ENCODE assay signal across 8 mouse cellular contexts in the genomic region with DNA sequence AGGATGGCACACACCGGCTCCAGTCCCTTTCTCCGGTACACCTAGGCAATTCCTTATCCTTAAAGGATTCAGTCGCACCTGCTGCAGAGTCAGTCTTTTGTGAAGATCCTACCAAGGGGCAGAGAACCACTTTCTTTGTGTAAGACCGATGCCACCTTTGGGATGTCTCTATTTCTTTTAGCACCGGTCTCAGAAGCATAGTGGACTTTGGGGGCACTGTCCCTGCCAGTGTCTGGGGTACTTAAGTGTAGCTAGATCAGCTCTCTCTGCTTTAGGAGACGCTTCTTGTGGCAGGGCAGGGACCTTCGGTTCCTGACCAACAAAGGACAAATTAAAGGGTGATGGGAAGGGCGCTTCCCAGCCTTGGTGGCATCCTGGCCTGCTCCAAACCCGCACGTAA. TPM values are rescaled to one million over a fixed set of nuclear protein-coding genes. Genes with fewer than 3 reads are reported as not detected.
DNase-seq lines count a peak whose midpoint lies in the region; ATAC-seq and TF ChIP-seq lines count a peak whose summit lies in the region.

No protein-coding gene starts in this region.

- ATAC-seq in kidney, embryonic 15.5 days (replicated peaks; ENCODE audit: low FRiP score) = no peak
- peak; percentile 30; the same call in 1 of the 2 replicates for ATAC-seq in embryonic facial prominence, embryonic 11.5 days (replicated peaks; ENCODE audit: insufficient number of reproducible peaks, low FRiP score, low TSS enrichment, low read depth)
- peak; percentile 10; the same call in 1 of the 2 replicates for ATAC-seq in hindbrain, postnatal 0 days
- ATAC-seq in midbrain, embryonic 16.5 days = peak; percentile 15; the same call in 1 of the 2 replicates

- peak overlapping the region; percentile 58 for H3K4me3 ChIP-seq in kidney, embryonic 15.5 days (replicated peaks)
- peak overlapping the region; percentile 66 for H3K4me3 ChIP-seq in embryonic facial prominence, embryonic 11.5 days (ENCODE audit: low read depth, low read length)
- H3K4me3 ChIP-seq in hindbrain, postnatal 0 days (ENCODE audit: low read length) = peak overlapping the region; percentile 65
- peak overlapping the region; percentile 79 for H3K4me3 ChIP-seq in midbrain, embryonic 16.5 days (ENCODE audit: low read depth, low read length)

- TF ChIP-seq CTCF in hindbrain, postnatal 0 days (IDR thresholded peaks at IDR 0.05; ENCODE audit: low read depth) = no peak

- no peaks in the 10 kb centered on the region for H3K36me3 ChIP-seq in kidney, embryonic 15.5 days
- H3K36me3 ChIP-seq in embryonic facial prominence, embryonic 11.5 days (replicated peaks; ENCODE audit: control insufficient read depth, insufficient read depth, low read depth, low read length) = no peaks in the 10 kb centered on the region
- H3K36me3 ChIP-seq in hindbrain, postnatal 0 days (ENCODE audit: insufficient read depth, low read length) = no peaks in the 10 kb centered on the region
- no peaks in the 10 kb centered on the region for H3K36me3 ChIP-seq in midbrain, embryonic 16.5 days (ENCODE audit: control insufficient read depth, insufficient read depth, low read length)

- peaks cover 53% of the 10 kb centered on the region for H3K27me3 ChIP-seq in kidney, embryonic 15.5 days
- no peaks in the 10 kb centered on the region; the same call in 1 of the 2 replicates for H3K27me3 ChIP-seq in embryonic facial prominence, embryonic 11.5 days (ENCODE audit: control insufficient read depth, insufficient read depth, low read length)
- H3K27me3 ChIP-seq in hindbrain, postnatal 0 days (ENCODE audit: insufficient read depth, low read length) = no peaks in the 10 kb centered on the region
- no peaks in the 10 kb centered on the region for H3K27me3 ChIP-seq in midbrain, embryonic 16.5 days (ENCODE audit: control insufficient read depth, insufficient read depth, low read depth, low read length)

- H3K27ac ChIP-seq in kidney, embryonic 15.5 days = peak overlapping the region; percentile 86; the same call in 1 of the 2 replicates
- H3K27ac ChIP-seq in embryonic facial prominence, embryonic 11.5 days (replicated peaks; ENCODE audit: low read depth, low read length) = no peak overlapping the region
- peak overlapping the region; percentile 91 for H3K27ac ChIP-seq in hindbrain, postnatal 0 days
- peak overlapping the region; percentile 98 for H3K27ac ChIP-seq in midbrain, embryonic 16.5 days (ENCODE audit: low read length)

- H3K4me1 ChIP-seq in kidney, embryonic 15.5 days = peaks cover 34% of the 10 kb centered on the region
- H3K4me1 ChIP-seq in embryonic facial prominence, embryonic 11.5 days (ENCODE audit: control insufficient read depth, insufficient read depth, low read length) = peaks cover 3% of the 10 kb centered on the region
- H3K4me1 ChIP-seq in hindbrain, postnatal 0 days (ENCODE audit: insufficient read depth, low read length) = peaks cover 4% of the 10 kb centered on the region; the same call in 1 of the 2 replicates
- peaks cover 29% of the 10 kb centered on the region for H3K4me1 ChIP-seq in midbrain, embryonic 16.5 days (ENCODE audit: control insufficient read depth, insufficient read depth, low read length)

- WGBS in kidney, embryonic 15.5 days = 13% methylated on average over 10 of the region's 10 CpGs
- WGBS in embryonic facial prominence, embryonic 11.5 days = 9% methylated on average over 10 of the region's 10 CpGs
- 8% methylated on average over 10 of the region's 10 CpGs for WGBS in hindbrain, postnatal 0 days
- WGBS in midbrain, embryonic 16.5 days = 3% methylated on average over 10 of the region's 10 CpGs

- no peaks in the 10 kb centered on the region for H3K9me3 ChIP-seq in kidney, embryonic 15.5 days (replicated peaks)
- H3K9me3 ChIP-seq in embryonic facial prominence, embryonic 11.5 days (replicated peaks; ENCODE audit: control insufficient read depth, low read length) = no peaks in the 10 kb centered on the region
- H3K9me3 ChIP-seq in hindbrain, postnatal 0 days (ENCODE audit: low read length) = no peaks in the 10 kb centered on the region
- H3K9me3 ChIP-seq in midbrain, embryonic 16.5 days (replicated peaks; ENCODE audit: control insufficient read depth, low read length, poor library complexity, severe bottlenecking) = no peaks in the 10 kb centered on the region

- DNase-seq in kidney, postnatal 25 days = no peak
- peak; percentile 5 for DNase-seq in embryonic facial prominence, embryonic 11.5 days (ENCODE audit: low spot score)
- DNase-seq in hindbrain, postnatal 0 days (ENCODE audit: low spot score) = no peak
- DNase-seq in adrenal gland, postnatal 36 days = no peak
- DNase-seq in left cerebral cortex, adult 18-20 months (ENCODE audit: low spot score in 2 of 2) = no peak
- DNase-seq in kidney, postnatal 14 days = no peak

- peak overlapping the region; percentile 76 for H3K9ac ChIP-seq in kidney, embryonic 15.5 days
- peak overlapping the region; percentile 78 for H3K9ac ChIP-seq in embryonic facial prominence, embryonic 11.5 days (replicated peaks; ENCODE audit: low read length)
- peak overlapping the region; percentile 70 for H3K9ac ChIP-seq in hindbrain, postnatal 0 days (replicated peaks; ENCODE audit: low read length)
- H3K9ac ChIP-seq in midbrain, embryonic 16.5 days (ENCODE audit: low read depth, low read length) = peak overlapping the region; percentile 95

- H3K4me2 ChIP-seq in kidney, embryonic 15.5 days = peak overlapping the region; percentile 98
- H3K4me2 ChIP-seq in embryonic facial prominence, embryonic 11.5 days (ENCODE audit: low read depth, low read length) = peak overlapping the region; percentile 98
- peak overlapping the region; percentile 84 for H3K4me2 ChIP-seq in hindbrain, postnatal 0 days (ENCODE audit: low read depth, low read length)
- peak overlapping the region; percentile 83 for H3K4me2 ChIP-seq in midbrain, embryonic 16.5 days (ENCODE audit: low read length)

RNA-seq across cellular contexts. Expression of a gene that starts 0.5 kb away (rescaled TPM):
- 15.5 and 16.8 TPM in 2 replicates for polyA plus RNA-seq in kidney, embryonic 15.5 days (2015; fragmentation: Nextera tagmentation; extraction: Ambion mirVana)
- polyA plus RNA-seq in embryonic facial prominence, embryonic 11.5 days (2014; fragmentation: Nextera tagmentation; extraction: Ambion mirVana) = 14.0 and 18.0 TPM in 2 replicates
- 35.4 and 43.8 TPM in 2 replicates for total RNA-seq in hindbrain, postnatal 0 days (2014; rRNA removed)
- 19.8 and 21.2 TPM in 2 replicates for polyA plus RNA-seq in hindbrain, postnatal 0 days (2015; fragmentation: Nextera tagmentation; extraction: Ambion mirVana)
- polyA plus RNA-seq in midbrain, embryonic 16.5 days (2015; fragmentation: Nextera tagmentation; extraction: Ambion mirVana) = 29.2 and 32.4 TPM in 2 replicates
- 10 to 100 TPM in 1 of 2 experiments, 1 to 10 TPM in 1; 5.5 to 15.6 TPM for total RNA-seq in adrenal gland, postnatal 36 days (2021)
- total RNA-seq in left cerebral cortex, adult 18-20 months (2021) = 10 to 100 TPM; 39.0 to 40.2 TPM
